Mouse (Mus musculus): ENCODE data around the gene Pik3c2a. TPM values are rescaled to one million over a fixed set of nuclear protein-coding genes. Genes with fewer than 3 reads are reported as not detected.

Pik3c2a gene
- total and polyA plus RNA-seq, 3 experiments, result 10.9 to 35.3 (median 14.3) TPM

GRCm38 (mm10) chr7:116483782-116484181, 40.5 kb upstream of the Pik3c2a start:
- in situ Hi-C loops (cut with MboI; ENCODE audit: low pct_ligation_motif_present, low pct_unique_long_range_greater_than_20kb, low sequenced_read_pairs), result no loop called here

GRCm38 (mm10) chr7:116483106-116483505, 39.9 kb upstream of the Pik3c2a start:
- dilution Hi-C loops (cut with MboI; ENCODE audit: extremely low pct_ligation_motif_present, extremely low pct_unique_long_range_greater_than_20kb, low sequenced_read_pairs), result no loop called here
- in situ Hi-C loops (cut with MboI; ENCODE audit: low pct_ligation_motif_present, low pct_unique_long_range_greater_than_20kb, low sequenced_read_pairs), result no loop called here
- H3K27me3 ChIP-seq (replicated peaks), result peaks cover 5% of the 10 kb centered on the region

More at GRCm38 (mm10) chr7:116483782-116484181, 40.5 kb upstream of the Pik3c2a start:
- H3K9me3 ChIP-seq (replicated peaks; ENCODE audit: low read length), result peaks cover 4% of the 10 kb centered on the region
- TF ChIP-seq TCF12 (IDR thresholded peaks at IDR 0.05; ENCODE audit: low read depth, low read length), result no peak
- no peak for TF ChIP-seq MAZ (IDR thresholded peaks at IDR 0.05; ENCODE audit: low read depth, low read length)
- no peak for TF ChIP-seq ZKSCAN1 (IDR thresholded peaks at IDR 0.05; ENCODE audit: borderline replicate concordance, low read depth, low read length)
- no peak for TF ChIP-seq TBP (conservative IDR thresholded peaks at IDR 0.05; ENCODE audit: low read depth, low read length)
- no peak for TF ChIP-seq IRF4 (IDR thresholded peaks at IDR 0.05; ENCODE audit: low read depth, low read length)
- no peak for TF ChIP-seq RAD21 (IDR thresholded peaks at IDR 0.05; ENCODE audit: low read depth, low read length)
- TF ChIP-seq JUND (conservative IDR thresholded peaks at IDR 0.05; ENCODE audit: low read depth, low read length), result no peak
- no peak for TF ChIP-seq NRF1 (IDR thresholded peaks at IDR 0.05; ENCODE audit: low read depth, low read length)
- TF ChIP-seq POLR2AphosphoS2 (IDR thresholded peaks at IDR 0.05; ENCODE audit: low read depth, low read length), result no peak
- no peak for TF ChIP-seq MYC (IDR thresholded peaks at IDR 0.05; ENCODE audit: low read depth, low read length)
- no peak for TF ChIP-seq SMC3 (IDR thresholded peaks at IDR 0.05; ENCODE audit: low read depth, low read length)
- TF ChIP-seq EP300 (IDR thresholded peaks at IDR 0.05; ENCODE audit: low read length), result no peak
- no peak for TF ChIP-seq MAX (IDR thresholded peaks at IDR 0.05; ENCODE audit: low read length)
- TF ChIP-seq MXI1 (IDR thresholded peaks at IDR 0.05; ENCODE audit: low read depth, low read length), result no peak
- no peaks in the 10 kb centered on the region for H3K36me3 ChIP-seq (replicated peaks in 1 of 2; ENCODE audit: control insufficient read depth in 1 of 2, insufficient read depth in 1 of 2, low read length in 1 of 2)
- no peak overlapping the region for H3K4me3 ChIP-seq (replicated peaks in 1 of 3; ENCODE audit: low read depth in 2 of 3, low read length in 2 of 3, poor library complexity in 1 of 3)
- H3K4me1 ChIP-seq (ENCODE audit: control insufficient read depth in 1 of 2, insufficient read depth in 2 of 2), result peaks cover 3 to 8% of the 10 kb centered on the region in 2 experiments
- no peak overlapping the region for H3K27ac ChIP-seq (ENCODE audit: insufficient read depth, low read depth)
- peak overlapping the region; percentile 4; the same call in 1 of the 2 replicates for H3K4me2 ChIP-seq (ENCODE audit: insufficient read depth, low read depth, poor library complexity, severe bottlenecking)
- H3K79me2 ChIP-seq (replicated peaks; ENCODE audit: control insufficient read depth, extremely low read depth, insufficient read depth, poor library complexity, severe bottlenecking), result no peaks in the 10 kb centered on the region
- dilution Hi-C loops (cut with MboI; ENCODE audit: extremely low pct_ligation_motif_present, extremely low pct_unique_long_range_greater_than_20kb, low sequenced_read_pairs), result no loop called here
- no peak overlapping the region for H3K9ac ChIP-seq (ENCODE audit: insufficient read depth, low read depth)
- peaks cover 5% of the 10 kb centered on the region for H3K27me3 ChIP-seq (replicated peaks)
- no peak for DNase-seq (ENCODE audit: extremely low read depth)

More at GRCm38 (mm10) chr7:116483106-116483505, 39.9 kb upstream of the Pik3c2a start:
- Histone ChIP-seq H3K36me3 (replicated peaks in 1 of 2; ENCODE audit: control insufficient read depth in 1 of 2, insufficient read depth in 1 of 2, low read length in 1 of 2) (no peaks in the 10 kb centered on the region), H3K4me2 (ENCODE audit: insufficient read depth, low read depth, poor library complexity, severe bottlenecking) (no peak overlapping the region), H3K9ac (ENCODE audit: insufficient read depth, low read depth) (no peak overlapping the region), H3K4me1 (ENCODE audit: control insufficient read depth in 1 of 2, insufficient read depth in 2 of 2) (peaks cover 3 to 8% of the 10 kb centered on the region in 2 experiments), H3K9me3 (replicated peaks; ENCODE audit: low read length) (peaks cover 1% of the 10 kb centered on the region), H3K27ac (ENCODE audit: insufficient read depth, low read depth) (no peak overlapping the region), H3K4me3 (replicated peaks in 1 of 3; ENCODE audit: low read depth in 2 of 3, low read length in 2 of 3, poor library complexity in 1 of 3) (no peak overlapping the region), H3K79me2 (replicated peaks; ENCODE audit: control insufficient read depth, extremely low read depth, insufficient read depth, poor library complexity, severe bottlenecking) (no peaks in the 10 kb centered on the region)
- no peak for DNase-seq (ENCODE audit: extremely low read depth)
- no peak for TF ChIP-seq ZC3H11A (IDR thresholded peaks at IDR 0.05; ENCODE audit: low read depth, low read length)
- TF ChIP-seq MAZ (IDR thresholded peaks at IDR 0.05; ENCODE audit: low read depth, low read length), result no peak
- TF ChIP-seq TBP (conservative IDR thresholded peaks at IDR 0.05; ENCODE audit: low read depth, low read length), result no peak
- TF ChIP-seq NELFE (IDR thresholded peaks at IDR 0.05; ENCODE audit: low read depth, low read length), result no peak
- no peak for TF ChIP-seq RAD21 (IDR thresholded peaks at IDR 0.05; ENCODE audit: low read depth, low read length)
- no peak for TF ChIP-seq CTCF (conservative IDR thresholded peaks at IDR 0.05 in 1 of 2, IDR thresholded peaks at IDR 0.05 in 1 of 2; ENCODE audit: low read depth in 2 of 2, low read length in 2 of 2)
- no peak for TF ChIP-seq CHD2 (IDR thresholded peaks at IDR 0.05; ENCODE audit: low read length)
- no peak for TF ChIP-seq NRF1 (IDR thresholded peaks at IDR 0.05; ENCODE audit: low read depth, low read length)
- no peak for TF ChIP-seq USF1 (IDR thresholded peaks at IDR 0.05; ENCODE audit: low read depth, low read length)
- no peak for TF ChIP-seq ELF1 (IDR thresholded peaks at IDR 0.05; ENCODE audit: low read depth, low read length)
- no peak for TF ChIP-seq BHLHE40 (IDR thresholded peaks at IDR 0.05; ENCODE audit: low read depth, low read length)
- TF ChIP-seq GABPA (IDR thresholded peaks at IDR 0.05; ENCODE audit: insufficient replicate concordance, low read depth, low read length), result no peak

All from CH12.LX (cell line).